Mouse (Mus musculus): ENCODE data around the gene Unc13a.

The Unc13a gene

DNA sequence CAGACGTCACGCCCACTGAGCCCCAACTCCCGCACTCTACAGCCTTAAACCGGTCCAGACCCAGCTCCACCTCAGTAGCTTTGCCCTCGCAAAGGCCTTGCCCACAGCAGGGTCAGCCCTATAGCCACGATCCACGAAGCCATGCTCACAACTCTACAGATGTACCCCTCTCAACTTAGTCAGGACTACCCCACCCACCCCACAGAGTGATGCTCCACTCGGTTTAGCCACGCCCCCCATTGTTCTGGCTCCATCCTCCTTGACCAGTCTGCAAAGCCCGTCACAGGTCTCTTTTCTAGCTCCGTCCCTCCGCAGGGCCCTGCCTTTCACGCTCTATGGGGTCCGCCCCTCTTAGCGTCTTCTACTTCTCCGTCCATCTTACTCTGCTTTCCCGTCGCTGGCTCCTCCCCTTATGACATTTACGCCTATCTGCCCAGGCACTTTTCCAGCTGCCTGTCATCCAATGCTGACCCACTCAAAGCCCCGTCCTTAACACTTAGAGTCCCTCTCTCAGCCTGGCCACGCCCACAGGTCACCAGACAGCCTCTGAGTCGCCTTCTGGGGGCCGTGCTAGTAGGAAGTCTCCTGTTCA, 14.7 kb upstream of the Unc13a start:
- DNase-seq (ENCODE audit: low spot score), result peak; percentile 54

DNA sequence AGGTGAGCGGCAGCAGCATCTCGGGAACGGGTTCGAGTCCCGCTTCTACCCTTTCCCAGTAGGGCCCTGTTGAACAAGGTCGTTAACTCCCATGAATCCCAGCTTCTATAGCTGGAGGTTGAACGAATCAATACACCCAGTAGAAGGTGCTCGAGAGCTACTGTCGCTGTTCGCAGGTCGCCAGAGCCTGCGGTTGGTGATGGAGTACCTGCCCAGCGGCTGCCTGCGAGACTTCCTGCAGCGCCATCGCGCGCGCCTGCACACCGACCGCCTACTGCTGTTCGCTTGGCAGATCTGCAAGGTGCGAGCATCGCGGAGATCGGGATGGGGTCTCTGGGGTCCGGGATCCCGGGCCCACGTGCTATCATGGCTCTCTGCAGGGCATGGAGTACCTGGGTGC, 14.0 kb upstream of the Unc13a start:
- DNase-seq (ENCODE audit: low spot score), result peak; percentile 45

DNA sequence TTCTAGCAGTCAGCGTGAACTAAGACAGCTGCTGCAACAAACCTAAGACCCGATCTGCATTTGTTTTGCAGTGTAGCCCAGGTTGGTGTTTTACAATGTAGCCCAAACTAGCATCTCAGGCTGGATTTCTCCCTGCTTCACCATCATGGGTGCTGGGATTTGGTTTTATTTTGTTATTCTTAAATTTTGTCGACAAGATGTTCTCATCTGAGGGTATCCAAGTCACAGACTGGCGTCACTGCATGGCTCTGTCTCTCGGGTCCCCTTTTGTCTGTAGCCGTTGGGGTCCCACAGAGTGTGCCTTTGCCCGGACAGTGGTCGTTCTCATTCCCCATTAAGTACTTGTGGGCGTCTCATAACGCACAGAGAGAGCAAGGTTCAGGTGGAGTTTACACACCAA, 13.1 kb upstream of the Unc13a start:
- DNase-seq (ENCODE audit: low spot score), result no peak

DNA sequence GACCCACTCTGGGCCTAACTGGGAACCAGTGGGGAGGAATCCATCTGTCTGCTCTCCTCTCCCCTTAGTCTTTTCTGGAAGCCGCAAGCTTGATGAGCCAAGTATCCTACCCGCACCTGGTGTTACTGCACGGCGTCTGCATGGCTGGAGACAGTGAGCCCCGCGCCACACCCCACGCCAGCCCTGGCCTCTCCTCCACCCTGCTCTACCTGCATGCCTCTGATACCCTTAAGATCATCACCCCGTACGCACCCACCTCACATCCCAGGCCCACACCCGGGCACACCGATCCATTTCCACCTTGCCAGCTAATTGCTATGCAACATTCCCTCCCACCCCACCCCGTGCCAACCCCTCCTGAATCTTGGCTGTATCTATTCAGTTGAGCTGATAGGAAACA, 11.3 kb upstream of the Unc13a start:
- DNase-seq (ENCODE audit: low spot score), result no peak

DNA sequence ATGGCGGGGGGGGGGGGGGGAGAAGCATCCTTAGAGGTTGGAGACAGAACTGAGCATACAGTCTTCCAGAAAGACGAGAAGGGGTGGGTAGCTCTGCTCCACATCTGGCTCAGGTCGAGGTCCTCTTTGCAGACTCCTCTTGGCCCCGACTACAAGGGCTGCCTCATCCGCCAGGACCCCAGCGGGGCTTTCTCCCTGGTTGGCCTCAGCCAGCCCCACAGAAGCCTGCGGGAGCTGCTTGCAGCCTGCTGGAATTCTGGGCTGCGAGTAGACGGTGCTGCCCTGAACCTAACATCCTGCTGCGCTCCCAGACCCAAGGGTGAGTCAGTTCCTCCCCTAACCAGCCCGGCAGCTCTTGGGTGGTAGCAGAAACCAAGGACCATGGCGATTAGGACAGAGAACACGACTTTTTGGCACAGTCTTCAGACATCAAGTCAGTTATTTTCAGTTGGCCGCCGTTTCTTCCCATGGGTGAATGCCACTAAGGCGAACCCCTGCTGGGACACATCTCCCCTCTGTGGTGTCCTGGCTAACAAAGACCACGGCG, 9.9 kb upstream of the Unc13a start:
- no peak for DNase-seq (ENCODE audit: low spot score)

DNA sequence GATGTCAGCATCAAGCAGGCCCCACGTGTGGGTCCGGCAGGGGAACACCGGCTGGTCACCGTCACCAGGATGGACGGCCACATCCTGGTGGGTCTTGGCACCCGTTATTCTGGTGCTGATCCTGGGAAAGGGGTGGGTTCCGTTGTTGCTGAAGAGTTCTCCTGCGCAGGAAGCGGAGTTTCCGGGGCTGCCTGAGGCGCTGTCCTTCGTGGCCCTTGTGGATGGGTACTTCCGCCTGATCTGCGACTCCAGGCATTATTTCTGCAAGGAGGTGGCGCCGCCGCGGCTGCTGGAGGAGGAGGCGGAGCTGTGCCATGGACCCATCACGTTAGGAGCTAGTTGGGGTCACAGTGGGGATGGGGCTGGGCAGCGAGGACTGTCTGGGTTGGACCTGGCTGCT, 8.9 kb upstream of the Unc13a start:
- DNase-seq (ENCODE audit: low spot score), result peak; percentile 42

DNA sequence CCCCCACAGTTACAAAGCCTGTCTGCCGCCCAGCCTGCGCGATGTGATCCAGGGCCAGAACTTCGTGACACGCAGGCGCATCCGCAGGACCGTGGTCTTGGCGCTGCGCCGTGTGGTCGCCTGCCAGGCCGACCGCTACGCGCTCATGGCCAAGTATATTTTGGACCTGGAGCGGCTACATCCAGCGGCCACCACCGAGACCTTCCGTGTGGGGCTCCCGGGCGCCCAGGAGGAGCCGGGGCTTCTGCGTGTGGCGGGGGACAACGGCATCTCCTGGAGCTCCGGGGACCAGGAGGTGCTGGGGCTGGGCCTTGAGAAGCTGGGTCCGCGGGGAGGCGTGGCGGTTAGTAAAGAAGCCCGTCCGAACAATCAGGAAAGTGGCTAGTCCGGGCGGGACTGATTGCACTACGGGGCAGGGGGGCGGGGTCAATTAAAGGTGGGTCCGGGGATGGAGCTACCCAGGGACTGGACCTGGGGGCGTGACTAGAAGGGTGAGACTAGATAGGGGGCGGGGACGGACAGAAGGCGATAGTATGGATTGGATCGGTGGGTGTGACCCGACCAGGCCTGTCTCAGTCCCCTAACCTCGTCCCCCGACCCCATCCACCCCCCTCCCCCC, 8.1 kb upstream of the Unc13a start:
- peak; percentile 57 for DNase-seq (ENCODE audit: low spot score)

DNA sequence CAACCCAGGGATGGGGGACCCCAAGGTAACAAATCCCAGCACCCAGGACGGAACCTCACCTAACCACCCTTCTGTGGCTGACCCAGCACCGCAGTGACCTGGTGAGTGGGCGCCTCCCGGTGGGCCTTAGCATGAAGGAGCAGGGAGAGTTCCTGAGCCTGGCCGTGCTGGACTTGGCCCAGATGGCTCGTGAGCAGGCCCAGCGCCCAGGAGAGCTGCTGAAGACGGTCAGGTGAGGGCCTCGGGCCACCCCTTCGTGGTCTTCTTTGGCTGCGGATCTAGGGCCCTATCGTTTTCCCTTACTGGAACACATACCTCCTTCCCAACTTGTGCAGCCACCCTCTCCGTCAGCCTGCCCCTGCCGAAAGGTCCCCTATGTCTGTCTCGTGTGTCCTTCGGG, 7.6 kb upstream of the Unc13a start:
- peak; percentile 46 for DNase-seq (ENCODE audit: low spot score)

DNA sequence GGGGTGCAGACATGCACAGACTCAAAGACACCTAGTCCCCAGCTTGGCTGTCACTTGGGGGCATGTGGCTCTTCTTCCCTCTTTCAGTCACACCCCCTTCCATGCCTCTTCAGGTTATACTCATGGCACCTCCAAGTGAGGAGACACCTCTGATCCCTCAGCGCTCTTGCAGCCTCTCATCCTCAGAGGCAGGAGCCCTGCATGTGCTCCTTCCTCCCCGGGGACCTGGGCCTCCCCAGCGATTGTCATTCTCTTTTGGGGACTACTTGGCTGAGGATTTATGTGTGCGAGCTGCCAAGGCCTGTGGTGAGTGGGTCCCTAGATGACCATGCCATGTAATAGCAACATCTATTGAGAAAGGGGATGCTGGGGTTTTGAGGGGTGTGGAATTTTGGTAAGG, 6.7 kb upstream of the Unc13a start:
- DNase-seq (ENCODE audit: low spot score), result no peak

DNA sequence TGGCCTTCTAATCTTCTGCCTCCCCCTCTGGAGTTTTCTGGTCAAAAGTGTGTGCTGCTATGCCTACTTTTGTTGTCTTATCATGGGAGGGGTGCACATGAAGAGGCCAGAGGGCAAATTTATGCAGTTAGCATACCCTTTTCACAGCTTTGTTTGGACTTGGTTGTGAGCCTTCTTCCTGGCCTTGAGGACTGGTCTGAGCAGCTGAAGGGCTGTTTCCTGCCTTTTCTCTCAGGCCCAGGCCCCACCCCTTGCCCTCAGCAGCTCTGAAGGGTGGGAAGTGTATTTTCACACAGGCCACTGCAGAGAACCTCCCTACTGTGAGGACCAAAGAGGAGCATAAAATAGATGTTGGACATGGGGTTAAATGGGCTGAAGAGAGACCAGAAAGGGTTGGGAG, 6.0 kb upstream of the Unc13a start:
- DNase-seq (ENCODE audit: low spot score), result no peak

DNA sequence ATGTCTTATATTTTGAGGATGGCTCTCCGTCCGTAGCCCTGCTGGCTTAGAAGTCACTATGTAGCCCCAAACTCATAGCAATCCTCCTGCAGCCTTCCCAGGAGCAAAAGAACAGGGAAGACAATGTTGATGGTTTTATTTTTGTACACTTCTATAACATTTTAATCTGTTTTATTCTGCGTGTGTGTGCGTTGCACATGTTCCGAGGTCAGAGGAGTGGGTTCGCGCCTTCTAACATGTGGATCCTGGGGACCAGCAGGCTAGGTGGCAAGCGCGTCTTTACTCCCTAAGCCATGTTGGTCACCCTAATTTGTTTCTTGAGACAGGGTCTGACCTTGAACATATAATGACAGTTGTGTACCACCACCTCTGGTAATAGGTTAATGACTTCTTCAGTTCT, 5.2 kb upstream of the Unc13a start:
- DNase-seq (ENCODE audit: low spot score), result no peak

DNA sequence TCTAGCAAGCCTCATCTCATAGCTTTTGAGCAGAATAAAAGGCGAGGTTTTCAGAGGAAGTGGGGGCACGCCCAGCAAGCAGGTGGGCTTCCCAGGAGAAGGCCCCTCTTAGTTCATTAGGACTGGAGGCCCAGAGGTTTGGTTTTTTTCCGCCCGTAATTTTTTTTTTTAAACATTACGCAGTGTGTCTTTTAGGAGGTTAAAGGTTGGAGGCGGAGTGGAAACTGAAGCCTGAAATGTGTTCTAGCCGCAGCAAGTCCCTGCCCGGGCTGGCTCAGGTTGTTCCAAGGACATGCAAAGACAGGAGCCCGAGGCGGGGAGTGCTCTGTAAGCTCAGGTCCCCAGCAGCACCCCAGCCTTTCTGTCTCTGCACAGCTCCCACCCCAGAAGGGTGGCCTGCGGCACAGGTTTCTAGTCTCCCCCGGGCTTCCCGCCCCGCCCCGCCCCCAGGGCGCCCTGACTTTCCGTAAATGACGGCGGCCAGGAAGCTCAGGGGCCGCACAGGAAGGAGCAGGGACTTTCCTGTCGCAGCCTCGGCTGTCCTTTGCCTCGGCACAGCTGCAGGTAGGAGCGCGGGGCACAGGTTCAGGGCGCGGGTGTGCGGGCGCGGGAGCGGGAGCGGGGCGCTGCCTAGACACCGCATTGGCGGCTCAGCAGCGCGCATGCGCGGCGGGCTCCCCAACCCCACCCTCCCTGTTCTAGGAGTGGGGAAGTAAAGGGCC, 4.6 kb upstream of the Unc13a start, which contains the start of gene Jak3:
Gene Jak3 (plus strand): TSS at position 277 of the 722 bp plus-strand sequence.
- DNase-seq (ENCODE audit: low spot score), result peak; percentile 58

DNA sequence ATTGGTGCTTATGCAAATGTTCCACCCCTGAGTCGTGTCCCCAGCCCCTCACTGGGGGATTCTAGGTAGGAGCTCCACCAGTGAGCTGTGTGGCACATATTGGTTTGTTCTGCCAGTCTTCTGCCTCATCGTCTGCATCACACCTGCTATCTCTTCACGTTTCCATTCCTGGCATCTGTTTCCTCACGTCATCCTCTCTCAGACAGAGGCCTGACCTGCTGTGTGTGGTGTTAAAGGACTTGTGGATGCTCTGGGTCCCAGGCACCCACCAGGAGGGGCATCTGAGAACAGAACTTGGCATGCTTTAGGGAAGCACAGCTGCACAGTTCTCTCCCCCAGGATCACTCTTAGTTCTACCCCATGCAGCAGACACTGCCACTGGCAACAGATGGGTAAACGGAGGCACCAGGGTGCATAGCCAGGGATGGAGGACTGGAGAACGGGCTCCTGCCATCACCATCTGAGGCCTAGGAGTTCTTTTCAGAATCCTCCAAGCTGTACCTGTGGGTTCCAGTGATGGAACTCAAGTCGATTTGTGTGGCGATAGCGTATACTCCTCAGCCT, 4.0 kb upstream of the Unc13a start:
- no peak for DNase-seq (ENCODE audit: low spot score)

DNA sequence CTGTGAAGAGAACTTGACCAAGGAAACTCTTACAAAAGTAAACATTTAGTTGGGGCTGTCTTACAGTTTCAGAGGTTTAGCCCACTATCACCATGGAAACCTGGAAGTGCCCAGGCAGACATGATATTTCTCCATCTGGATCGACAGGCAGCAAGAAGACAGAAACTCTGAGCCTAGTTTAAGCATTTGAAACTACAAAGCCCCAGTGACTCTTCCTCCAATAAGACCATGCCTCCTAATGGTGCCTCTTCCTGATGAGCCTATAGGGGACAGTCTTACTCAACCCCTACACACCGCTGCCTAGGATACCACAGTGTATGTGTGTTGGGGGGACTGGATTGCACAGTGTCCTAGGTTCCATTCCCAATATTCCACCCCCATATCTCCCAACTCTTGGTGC, 2.5 kb upstream of the Unc13a start:
- no peak for DNase-seq (ENCODE audit: low spot score)

DNA sequence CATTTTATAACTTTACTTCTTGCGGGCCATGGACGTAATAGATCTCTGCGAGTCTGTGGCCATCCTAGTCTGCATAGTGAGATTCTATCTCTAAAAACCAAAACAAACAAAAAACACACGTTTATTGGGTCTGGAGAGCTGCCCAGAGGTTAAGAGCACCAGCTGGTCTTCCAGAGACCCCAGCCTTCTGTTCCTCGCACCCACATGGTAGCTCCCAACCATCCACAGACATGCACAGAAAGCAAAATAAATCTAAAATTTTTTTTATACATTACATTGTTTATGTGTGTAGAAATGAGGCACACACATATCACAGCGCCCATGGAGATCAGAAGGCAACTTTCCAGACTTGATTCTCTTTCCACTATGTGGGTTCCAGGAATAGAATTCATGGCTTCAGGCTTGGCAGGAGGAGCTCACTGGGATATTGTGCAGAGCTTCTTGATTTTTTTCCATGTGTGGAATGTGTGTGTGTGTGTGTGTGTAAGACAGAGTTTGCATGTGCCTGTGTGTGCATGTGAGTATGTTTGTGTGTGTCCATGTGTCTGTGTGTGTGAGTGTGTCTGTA, 695 bp upstream of the Unc13a start:
- no peak for DNase-seq (ENCODE audit: low spot score)

DNA sequence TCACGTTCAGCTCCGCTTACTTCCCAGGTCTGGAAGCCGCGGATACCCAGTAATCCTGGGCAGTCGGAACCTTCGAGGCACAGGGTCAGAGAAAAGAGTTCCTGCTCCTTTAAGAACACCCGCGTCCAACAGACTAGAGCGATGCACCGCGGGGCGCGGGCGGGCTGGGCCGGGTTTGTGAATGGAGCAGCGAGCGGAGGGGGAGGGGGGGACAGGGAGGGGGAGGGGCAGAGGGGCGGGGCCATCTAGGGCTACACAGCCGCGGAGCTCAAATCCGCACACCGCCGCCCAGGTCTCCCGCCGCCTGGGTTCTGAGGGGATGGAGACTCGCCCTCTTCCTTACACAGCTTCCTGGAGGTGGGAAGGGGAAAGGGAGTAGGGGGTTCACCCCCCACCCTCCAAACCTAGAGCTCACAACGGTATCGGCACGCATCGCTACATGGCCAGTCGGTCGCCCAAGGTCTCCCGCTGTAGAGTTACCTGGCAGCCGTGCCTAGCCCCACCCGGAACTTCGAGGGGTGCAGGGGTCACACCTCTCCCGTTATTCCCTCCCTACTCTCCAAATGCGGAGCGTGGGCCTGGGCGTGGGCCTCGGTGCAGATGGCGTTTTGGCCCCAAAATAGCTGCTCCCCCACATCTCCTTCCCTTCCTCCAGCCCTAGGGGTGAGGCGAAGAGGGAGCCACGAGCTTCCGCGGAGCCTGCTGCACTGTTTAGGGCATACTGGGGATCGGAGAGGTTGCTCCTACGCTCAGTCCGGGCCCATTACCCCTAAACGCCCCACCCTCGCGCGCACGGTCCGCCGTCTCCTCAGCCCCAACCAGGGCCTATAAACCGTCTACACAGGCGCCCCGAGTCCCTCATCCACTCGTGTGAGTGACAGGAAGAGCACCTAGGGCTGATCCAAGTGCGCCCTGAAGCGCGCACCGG, 672 bp downstream of the Unc13a start:
- no peak for DNase-seq (ENCODE audit: low spot score)

DNA sequence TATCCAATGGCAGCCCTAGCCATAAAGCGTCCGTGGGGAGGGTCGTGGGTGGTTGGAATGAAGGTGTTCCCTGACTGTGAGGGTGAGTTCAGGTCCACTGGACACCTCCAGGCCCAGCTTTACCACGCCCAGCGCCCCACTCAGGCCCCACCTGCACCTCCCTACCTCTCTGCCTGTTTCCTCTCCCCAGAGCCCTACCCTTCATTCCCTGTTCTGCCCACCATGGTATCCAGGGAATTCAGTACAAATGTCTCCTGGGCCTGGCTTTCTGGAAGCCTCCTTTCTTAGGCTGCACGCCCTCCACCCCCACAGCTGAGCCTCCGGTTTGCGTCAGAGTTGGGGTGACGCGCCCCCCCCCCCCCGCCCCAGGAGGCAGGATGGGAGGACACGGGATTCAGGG, 1.4 kb downstream of the Unc13a start:
- DNase-seq (ENCODE audit: low spot score), result no peak

DNA sequence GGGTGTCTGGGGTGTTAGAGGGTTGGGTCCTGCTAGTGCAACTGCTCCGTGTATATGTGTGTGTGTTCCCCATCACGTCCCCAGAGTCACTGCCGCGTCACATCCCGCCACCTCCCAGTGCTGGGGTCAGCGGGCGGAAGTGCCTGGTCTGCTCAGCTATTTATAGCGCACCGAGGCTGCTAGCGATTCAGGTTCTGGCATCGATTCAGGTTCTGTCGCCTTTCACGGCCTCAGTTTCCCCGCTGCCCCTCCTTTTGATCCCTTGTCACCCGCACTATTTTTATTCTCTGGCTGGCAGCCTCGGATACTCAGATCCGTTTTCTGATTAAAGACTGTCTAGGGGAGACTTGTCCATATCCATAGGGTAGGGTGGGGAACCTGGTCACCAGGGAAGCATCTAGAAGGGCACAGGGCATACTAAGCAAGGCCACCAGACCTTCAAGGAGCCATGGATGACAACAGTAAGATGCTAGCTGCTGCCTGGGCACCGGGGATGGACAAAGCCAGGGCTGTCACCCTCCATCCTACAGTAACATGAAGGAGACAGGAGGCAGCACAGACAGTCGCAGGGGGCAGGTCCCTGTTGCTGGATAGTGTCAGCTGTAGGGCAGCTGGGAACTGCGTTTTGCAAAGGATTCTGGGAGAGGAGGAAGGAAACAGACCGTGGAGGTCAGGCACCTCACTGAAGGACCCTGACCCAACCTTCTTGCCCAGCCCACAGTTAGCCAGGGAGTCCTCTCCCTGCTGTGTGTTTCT, 3.2 kb downstream of the Unc13a start:
- DNase-seq (ENCODE audit: low spot score), result no peak

DNA sequence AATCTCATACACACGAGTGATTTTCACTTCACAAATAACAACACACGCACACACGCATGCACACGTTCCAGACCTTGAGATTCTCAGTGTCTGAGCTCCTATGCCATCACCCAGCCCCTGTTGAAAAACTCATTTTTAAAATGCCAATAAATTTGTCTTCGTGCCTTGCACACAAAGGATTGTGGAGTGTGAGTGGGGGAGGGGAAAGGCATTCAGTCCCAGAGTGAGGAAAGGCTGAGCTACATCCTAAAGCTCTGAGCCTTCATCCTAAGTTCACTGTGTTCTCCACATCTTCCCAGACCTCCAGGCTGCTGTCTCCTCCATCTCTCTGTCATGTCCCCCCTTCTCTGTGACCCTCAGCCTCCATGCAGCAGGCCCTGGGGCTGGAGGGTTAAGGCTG, 4.3 kb downstream of the Unc13a start:
- no peak for DNase-seq (ENCODE audit: low spot score)

DNA sequence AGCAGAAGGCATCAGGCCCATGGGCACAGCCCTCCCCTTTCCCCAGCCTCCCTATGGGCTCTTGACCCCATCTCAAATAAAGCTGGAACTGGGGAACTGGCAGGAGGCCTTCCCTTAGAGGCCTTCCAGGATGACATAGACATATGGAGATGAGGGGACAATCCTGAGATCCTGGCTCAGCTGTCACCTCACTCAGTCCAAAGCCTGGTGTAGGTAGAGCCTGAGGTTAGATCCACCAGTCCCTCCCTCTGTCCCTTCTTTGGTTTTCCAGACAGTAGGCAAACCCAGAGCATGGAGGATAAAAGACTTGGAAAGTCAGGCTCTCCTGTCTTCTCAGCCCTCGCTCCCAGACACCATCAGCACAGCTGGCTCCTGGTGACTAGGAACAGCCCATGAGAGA, 4.7 kb downstream of the Unc13a start:
- DNase-seq (ENCODE audit: low spot score), result no peak

Data from testis, postnatal 10 days (tissue).